Mouse (Mus musculus) limb, embryonic 15.5 days (tissue): ENCODE data around the gene Gm13030. TPM values are rescaled to one million over a fixed set of nuclear protein-coding genes. Genes with fewer than 3 reads are reported as not detected.
A peak's percentile ranks its signal among the peaks of the same experiment; 100 is the strongest.
"Not testable (repeated sequence)": the region's sequence is repeated elsewhere in the genome, so short reads cannot be mapped to it uniquely, and the experiment has no call there.

Source experiments
- ATAC-seq: fragments of 200-750 bp; cut with Nextera tagmentation; 2 replicates; pipeline ENCODE4 v1.8.0; 2017; ENCODE audit warnings: low read depth, moderate TSS enrichment; ENCODE audit not compliant: insufficient number of reproducible peaks, low FRiP score, low TSS enrichment
- H3K27ac ChIP-seq: fragments of 300-500 bp; sonication (generic); 2 replicates; pipeline ENCODE4 v1.5.1; 2015; ENCODE audit warnings: moderate library complexity, mild to moderate bottlenecking, inconsistent platforms
- H3K27me3 ChIP-seq: fragments of 300-500 bp; sonication (generic); 2 replicates; pipeline ENCODE4 v1.6.1; 2015; ENCODE audit warnings: inconsistent platforms
- H3K36me3 ChIP-seq: fragments of 300-500 bp; sonication (generic); 2 replicates; pipeline ENCODE4 v1.6.1; 2015; ENCODE audit warnings: inconsistent platforms
- H3K4me1 ChIP-seq: fragments of 300-500 bp; sonication (generic); 2 replicates; pipeline ENCODE4 v1.6.1; 2015; ENCODE audit warnings: inconsistent platforms
- H3K4me2 ChIP-seq: fragments of 300-500 bp; sonication (generic); 2 replicates; pipeline ENCODE4 v1.6.1; 2015; ENCODE audit warnings: mild to moderate bottlenecking, inconsistent platforms
- H3K4me3 ChIP-seq: fragments of 300-500 bp; sonication (generic); 2 replicates; pipeline ENCODE4 v1.5.1; 2015; ENCODE audit warnings: mild to moderate bottlenecking, inconsistent platforms
- H3K9ac ChIP-seq: fragments of 300-500 bp; sonication (generic); 2 replicates; pipeline ENCODE4 v1.6.1; 2015; ENCODE audit warnings: inconsistent platforms
- H3K9me3 ChIP-seq: fragments of 300-500 bp; sonication (generic); 2 replicates; pipeline ENCODE4 v1.6.1; 2016; ENCODE audit warnings: inconsistent platforms
- WGBS: fragments of 180-500 bp; shearing (Covaris S2); methylation state at CpG from one replicate; pipeline ENCODE4 v1.1.7; 2015; 5-methylcytosine and 5-hydroxymethylcytosine counted together
- polyA plus RNA-seq: library from polyadenylated mRNA; unstranded; fragments of >200 nt; fragmentation: Nextera tagmentation; extraction: Ambion mirVana; gene quantifications from 2 replicates; pipeline ENCODE4 v1.2.1, GENCODE M21; 2015

Gene Gm13030
- not detected in 2 replicates for polyA plus RNA-seq

DNA sequence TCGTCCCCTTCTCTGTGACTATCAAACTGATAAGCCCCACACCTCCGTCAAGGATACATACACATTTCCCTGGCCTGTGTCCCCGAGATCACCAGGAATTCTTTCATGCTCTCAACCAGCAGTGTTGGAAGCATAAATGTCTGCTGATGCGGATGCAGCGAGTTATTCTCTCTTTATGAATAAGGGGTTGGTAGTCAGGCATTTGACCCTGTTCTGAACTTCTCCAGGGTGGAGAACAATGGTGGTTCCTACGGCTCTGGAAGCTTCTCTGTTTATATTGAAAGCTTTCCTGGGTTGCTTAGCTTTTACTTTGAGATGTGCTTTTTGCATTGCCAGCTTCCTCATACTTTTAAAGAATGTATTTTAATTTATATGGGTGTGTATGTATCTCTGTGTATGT, at the start of gene Gm13030:
Gene Gm13030 (minus strand): TSS at position 101 of the 400 bp plus-strand sequence.
- Histone ChIP-seq H3K4me2 (no peak within 1 kb of the TSS), H3K27me3 (no peaks in the 10 kb centered on the region)

DNA sequence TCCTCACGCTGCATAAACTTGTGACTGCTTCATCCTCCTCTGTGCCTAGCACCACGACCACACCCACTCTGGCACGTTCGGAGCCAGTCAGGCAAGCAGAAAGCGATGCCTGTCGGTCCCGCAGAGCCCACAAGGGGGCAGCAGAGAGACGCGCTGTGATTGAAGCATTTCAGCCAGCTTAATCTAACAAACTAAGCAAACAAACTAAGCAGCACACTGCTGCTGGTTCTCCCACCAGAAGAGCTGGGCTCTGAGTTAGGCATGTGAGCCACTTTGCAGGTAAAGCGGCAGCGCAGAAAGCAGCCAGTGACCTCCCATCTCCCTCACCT, 48.3 kb upstream of the Gm13030 start:
- Histone ChIP-seq H3K9me3 (no peaks in the 10 kb centered on the region), H3K4me1 (peaks cover 3% of the 10 kb centered on the region), H3K36me3 (no peaks in the 10 kb centered on the region), H3K4me3 (peak overlapping the region; percentile 25), H3K27me3 (peaks cover 17% of the 10 kb centered on the region; the same call in 1 of the 2 replicates), H3K4me2 (peak overlapping the region; percentile 49), H3K9ac (no peak overlapping the region), H3K27ac (no peak overlapping the region)
- ATAC-seq, result no peak
- 3% methylated on average over 11 of the region's 11 CpGs for WGBS

More for the DNA sequence above, at the start of gene Gm13030:
- no peaks in the 10 kb centered on the region for H3K36me3 ChIP-seq
- no peaks in the 10 kb centered on the region for H3K4me1 ChIP-seq
- no peaks in the 10 kb centered on the region for H3K9me3 ChIP-seq
- no peak within 1 kb of the TSS for H3K27ac ChIP-seq
- no peak for ATAC-seq
- no peak within 1 kb of the TSS for H3K9ac ChIP-seq
- 85% methylated on average over 6 of the region's 6 CpGs for WGBS
- no peak within 1 kb of the TSS for H3K4me3 ChIP-seq

DNA sequence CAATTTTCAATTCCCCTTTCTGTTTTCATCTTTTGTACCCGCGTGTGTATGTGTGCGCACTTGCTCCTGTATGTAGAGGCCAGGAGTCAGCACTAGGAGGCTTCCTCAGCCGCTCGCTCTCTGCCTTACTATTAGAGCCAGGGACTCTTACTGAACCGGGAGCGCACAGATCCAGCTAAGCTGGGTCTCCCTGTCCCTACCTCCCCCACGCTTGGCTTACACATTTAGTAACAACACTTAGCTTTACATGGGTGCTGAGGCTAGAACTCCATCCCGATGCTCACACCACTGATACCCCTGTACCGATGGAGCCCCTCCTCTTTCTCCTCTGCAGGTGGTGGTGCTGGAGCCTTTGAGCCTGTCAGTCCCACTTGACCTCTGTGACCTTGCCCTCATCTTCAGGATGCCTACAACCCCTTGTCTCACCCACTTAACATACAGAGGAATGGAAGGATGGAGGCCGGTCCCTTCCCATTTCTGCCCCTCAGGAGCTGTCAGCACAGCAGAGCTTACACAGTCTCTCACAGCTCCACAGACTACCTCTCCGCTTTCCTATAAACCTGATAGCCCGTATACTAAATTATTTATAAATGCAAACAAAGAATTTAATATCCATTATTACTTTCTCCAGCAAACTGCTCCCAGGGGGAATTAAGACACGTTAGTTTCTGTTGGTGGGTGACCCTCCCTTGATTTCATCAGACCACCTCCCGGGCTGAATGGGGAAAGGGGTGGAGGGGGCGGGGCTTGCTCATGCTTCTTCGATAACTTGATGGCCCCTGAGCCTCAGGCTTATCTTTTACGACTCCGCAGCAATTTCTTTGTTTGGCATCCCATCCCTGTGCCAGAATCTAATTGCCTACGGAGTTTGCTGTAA, 47.7 kb upstream of the Gm13030 start:
- H3K9me3 ChIP-seq, result no peaks in the 10 kb centered on the region
- H3K27ac ChIP-seq, result no peak overlapping the region
- H3K9ac ChIP-seq, result no peak overlapping the region
- ATAC-seq, result 0 out of 2 replicates have a peak, but pooled peaks have one; percentile 35
- H3K4me1 ChIP-seq, result peaks cover 3% of the 10 kb centered on the region
- H3K4me2 ChIP-seq, result peak overlapping the region; percentile 49
- H3K27me3 ChIP-seq, result peaks cover 17% of the 10 kb centered on the region; the same call in 1 of the 2 replicates
- no peaks in the 10 kb centered on the region for H3K36me3 ChIP-seq
- H3K4me3 ChIP-seq, result peak overlapping the region; percentile 25
- 35% methylated on average over 20 of the region's 20 CpGs for WGBS

DNA sequence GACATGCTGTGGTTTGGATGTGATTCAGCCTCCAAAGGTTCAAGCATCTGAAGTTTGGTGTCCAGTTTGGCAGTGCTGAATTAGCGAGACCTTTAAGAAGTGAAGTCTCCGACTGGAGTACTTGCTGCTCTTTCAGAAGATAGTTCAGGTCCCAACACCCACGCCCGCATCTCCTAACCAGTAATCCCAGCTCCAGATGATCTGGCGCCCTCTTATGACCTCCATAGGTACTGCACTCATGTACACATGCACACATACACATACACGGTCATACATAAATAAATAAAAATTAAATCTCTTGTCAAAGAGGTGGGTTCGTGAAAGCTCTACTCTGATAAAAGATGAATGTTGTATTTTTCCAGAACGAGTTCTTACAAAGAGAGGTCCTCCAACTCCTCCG, 43.5 kb upstream of the Gm13030 start:
- Histone ChIP-seq H3K4me1 (peaks cover 13% of the 10 kb centered on the region), H3K4me3 (no peak overlapping the region), H3K4me2 (no peak overlapping the region), H3K36me3 (no peaks in the 10 kb centered on the region), H3K9ac (no peak overlapping the region), H3K27me3 (peaks cover 11% of the 10 kb centered on the region; the same call in 1 of the 2 replicates), H3K27ac (no peak overlapping the region), H3K9me3 (no peaks in the 10 kb centered on the region)
- no peak for ATAC-seq
- 85% methylated on average over 9 of the region's 9 CpGs for WGBS

DNA sequence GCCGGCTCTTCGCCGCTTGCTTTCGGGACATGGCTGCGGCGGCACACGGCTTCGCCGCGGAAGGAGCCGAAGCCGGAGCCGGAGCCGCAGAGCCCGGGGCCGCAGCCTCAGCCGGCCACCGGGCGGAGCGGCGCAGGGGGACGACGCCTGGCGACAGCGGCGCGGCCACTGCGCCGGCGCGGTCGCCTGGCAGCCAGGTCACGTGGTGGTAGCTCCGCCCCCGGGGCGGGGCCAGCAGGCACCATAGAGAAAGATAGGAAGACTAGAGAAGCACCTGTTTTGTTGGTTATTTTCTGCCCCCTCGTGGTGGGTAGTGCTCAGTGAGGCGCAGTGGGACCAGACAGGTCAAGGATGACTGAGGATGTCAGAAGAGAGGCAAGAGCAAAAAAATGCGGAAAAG, 40.0 kb upstream of the Gm13030 start, which contains the start of gene Otud3:
Gene Otud3 (minus strand): TSS at position 149 of the 400 bp plus-strand sequence.
- ATAC-seq, result peak; percentile 93
- Histone ChIP-seq H3K9ac (peak within 1 kb of the TSS; percentile 86), H3K4me1 (peaks cover 10% of the 10 kb centered on the region), H3K4me3 (peak within 1 kb of the TSS; percentile 94), H3K4me2 (peak within 1 kb of the TSS; percentile 92), H3K27me3 (no peaks in the 10 kb centered on the region), H3K36me3 (peaks cover 5% of the 10 kb centered on the region), H3K27ac (peak within 1 kb of the TSS; percentile 57), H3K9me3 (no peaks in the 10 kb centered on the region)
- under 1% methylated on average over 39 of the region's 39 CpGs for WGBS

DNA sequence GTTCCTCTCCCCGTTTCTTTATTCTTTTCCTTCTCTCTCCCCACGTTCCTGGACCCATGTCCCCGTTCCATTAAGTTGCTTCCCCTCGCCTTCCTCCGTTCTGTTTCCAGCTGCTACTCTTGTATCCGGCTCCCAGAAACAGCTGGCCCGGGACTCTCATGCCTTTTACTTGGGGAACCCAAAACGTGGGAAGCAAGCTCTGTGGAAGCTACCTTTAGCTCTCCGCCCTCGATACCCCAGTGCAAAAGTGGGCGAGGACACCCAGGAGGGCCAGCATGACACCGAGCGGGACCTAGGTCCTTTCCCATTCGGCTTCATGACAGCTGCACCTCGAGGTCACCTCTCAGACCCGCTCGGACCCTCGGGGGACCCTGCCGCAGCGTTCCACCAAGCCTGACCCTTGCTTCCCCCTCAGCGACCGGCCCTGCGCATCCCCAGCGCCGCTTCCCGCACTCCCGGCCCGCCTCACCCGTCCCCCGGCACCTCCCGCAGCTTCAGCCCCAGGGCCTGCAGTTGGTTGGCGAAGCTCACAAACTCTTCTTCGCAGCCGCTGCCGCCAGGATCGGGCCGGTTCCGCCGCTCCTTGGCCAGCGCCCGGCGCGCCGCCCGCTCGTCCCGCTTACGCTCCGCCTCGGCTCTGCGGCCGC, 39.5 kb upstream of the Gm13030 start:
- Histone ChIP-seq H3K9me3 (no peaks in the 10 kb centered on the region), H3K4me2 (peak overlapping the region; percentile 92), H3K27me3 (no peaks in the 10 kb centered on the region), H3K9ac (peak overlapping the region; percentile 86), H3K4me3 (peak overlapping the region; percentile 94), H3K27ac (peak overlapping the region; percentile 57), H3K36me3 (peaks cover 7% of the 10 kb centered on the region), H3K4me1 (peaks cover 10% of the 10 kb centered on the region)
- under 1% methylated on average over 51 of the region's 52 CpGs for WGBS
- ATAC-seq, result no peak; the same call in 1 of the 2 replicates

DNA sequence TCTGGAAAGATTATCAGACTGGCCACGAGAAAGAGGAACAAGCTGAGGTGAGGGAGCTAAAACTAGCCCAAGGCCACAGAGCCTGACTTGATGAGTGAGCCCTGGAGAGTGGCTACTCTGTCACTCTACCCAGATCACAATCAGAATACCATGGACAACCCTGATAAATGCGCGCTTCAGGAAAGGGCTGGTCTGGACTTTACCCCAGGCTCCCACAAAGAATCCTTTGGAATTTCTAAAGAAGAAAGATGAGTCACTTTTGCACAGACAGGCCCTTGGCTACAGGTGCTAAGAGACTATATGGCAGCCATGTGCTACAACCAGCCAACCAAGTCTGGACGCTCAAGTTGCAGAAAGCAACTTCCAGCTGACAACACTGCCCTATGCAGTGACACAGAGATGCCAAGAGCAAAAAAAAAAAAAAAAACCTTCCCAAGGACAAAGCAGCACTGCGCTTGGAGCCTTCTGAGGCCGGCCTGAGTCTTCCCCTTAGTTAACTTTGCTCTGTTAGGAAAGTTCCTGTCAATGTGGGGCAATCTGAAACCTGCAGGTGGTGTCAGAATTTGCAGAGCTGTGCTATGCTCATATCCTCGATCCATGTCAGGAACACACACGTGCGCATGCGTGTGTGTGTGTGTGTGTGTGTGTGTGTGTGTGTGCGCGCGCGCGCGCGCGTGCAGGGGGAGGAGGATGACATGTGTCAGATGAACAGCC, 32.0 kb upstream of the Gm13030 start:
- 95% methylated on average over 18 of the region's 18 CpGs for WGBS

DNA sequence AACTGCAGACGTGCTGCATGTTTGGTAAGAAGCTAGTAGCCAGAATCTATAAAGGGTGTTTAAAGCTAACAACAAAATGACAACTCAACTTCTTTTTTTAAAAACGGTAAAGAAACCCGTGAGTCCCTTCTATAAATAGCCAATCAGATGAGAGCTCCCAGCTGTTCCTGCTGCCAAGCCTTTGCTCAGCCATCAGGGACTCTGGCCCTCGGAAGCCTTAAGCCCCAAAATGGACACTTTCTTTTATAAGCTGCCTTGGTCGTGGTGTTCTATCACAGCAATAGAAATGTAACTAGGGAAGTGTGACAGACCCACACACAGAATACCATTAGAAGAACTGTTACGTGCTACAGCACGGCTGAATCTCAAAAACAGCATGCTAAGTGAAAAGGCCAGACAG, 25.6 kb upstream of the Gm13030 start:
- H3K4me1 ChIP-seq, result no peaks in the 10 kb centered on the region
- H3K36me3 ChIP-seq, result peaks cover 82% of the 10 kb centered on the region
- H3K9me3 ChIP-seq, result no peaks in the 10 kb centered on the region
- no peak overlapping the region for H3K27ac ChIP-seq
- no peak for ATAC-seq
- H3K4me2 ChIP-seq, result no peak overlapping the region
- 77% methylated on average over 7 of the region's 7 CpGs for WGBS
- no peaks in the 10 kb centered on the region for H3K27me3 ChIP-seq
- H3K9ac ChIP-seq, result no peak overlapping the region
- H3K4me3 ChIP-seq, result no peak overlapping the region

More for the DNA sequence above, 32.0 kb upstream of the Gm13030 start:
- Histone ChIP-seq H3K4me3 (no peak overlapping the region), H3K4me1 (no peaks in the 10 kb centered on the region), H3K4me2 (no peak overlapping the region), H3K9me3 (no peaks in the 10 kb centered on the region), H3K36me3 (peaks cover 67% of the 10 kb centered on the region), H3K27me3 (no peaks in the 10 kb centered on the region), H3K9ac (no peak overlapping the region), H3K27ac (no peak overlapping the region)
- ATAC-seq, result no peak

DNA sequence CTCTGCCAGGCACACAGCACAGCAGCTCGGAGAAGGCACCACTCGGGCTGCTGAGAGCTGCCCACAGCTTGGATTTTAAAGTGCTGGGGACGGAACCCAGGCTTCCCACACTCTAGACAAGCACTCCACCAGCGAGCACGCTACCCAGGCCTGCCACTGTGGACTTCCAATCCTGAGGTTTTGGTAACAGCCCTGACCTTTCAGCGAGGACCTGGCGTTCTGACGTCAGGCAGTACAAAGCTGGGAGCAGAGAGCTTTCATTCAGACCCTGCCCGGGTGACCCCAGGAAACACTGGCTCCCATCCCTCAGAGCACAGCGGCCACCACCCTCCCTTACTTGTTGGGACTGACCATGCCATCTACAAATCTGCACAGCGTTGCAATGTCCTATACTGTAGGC, 20.0 kb upstream of the Gm13030 start:
- WGBS, result 92% methylated on average over 11 of the region's 11 CpGs
- peaks cover 59% of the 10 kb centered on the region for H3K36me3 ChIP-seq
- H3K9ac ChIP-seq, H3K9me3 ChIP-seq, H3K4me3 ChIP-seq, H3K4me2 ChIP-seq, H3K27ac ChIP-seq, H3K27me3 ChIP-seq, H3K4me1 ChIP-seq, ATAC-seq: not testable (repeated sequence)

DNA sequence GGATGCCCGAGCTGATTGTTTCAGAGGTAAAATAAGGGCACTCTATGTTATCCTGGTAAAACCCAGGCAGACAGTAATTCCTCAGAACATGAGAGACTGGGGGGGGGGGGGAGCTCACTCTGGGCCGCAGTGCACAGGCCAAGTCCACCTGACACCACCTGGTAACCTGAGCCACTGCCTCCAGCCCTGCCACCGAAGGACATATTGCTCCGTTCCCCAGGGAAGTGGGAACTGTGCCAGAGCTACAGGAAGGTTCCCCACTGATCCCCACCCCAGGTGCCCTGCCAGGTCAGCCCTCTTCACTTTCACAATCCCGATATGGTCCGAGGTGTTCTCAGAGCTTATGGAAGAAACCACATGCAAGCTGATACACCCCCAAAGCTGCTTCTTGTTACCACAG, 18.9 kb upstream of the Gm13030 start:
- no peak overlapping the region for H3K4me2 ChIP-seq
- no peaks in the 10 kb centered on the region for H3K4me1 ChIP-seq
- WGBS, result 64% methylated on average over 6 of the region's 6 CpGs
- H3K27me3 ChIP-seq, result no peaks in the 10 kb centered on the region
- H3K4me3 ChIP-seq, result no peak overlapping the region
- ATAC-seq, result no peak
- no peaks in the 10 kb centered on the region for H3K9me3 ChIP-seq
- H3K9ac ChIP-seq, result no peak overlapping the region
- peaks cover 48% of the 10 kb centered on the region for H3K36me3 ChIP-seq
- H3K27ac ChIP-seq, result no peak overlapping the region

DNA sequence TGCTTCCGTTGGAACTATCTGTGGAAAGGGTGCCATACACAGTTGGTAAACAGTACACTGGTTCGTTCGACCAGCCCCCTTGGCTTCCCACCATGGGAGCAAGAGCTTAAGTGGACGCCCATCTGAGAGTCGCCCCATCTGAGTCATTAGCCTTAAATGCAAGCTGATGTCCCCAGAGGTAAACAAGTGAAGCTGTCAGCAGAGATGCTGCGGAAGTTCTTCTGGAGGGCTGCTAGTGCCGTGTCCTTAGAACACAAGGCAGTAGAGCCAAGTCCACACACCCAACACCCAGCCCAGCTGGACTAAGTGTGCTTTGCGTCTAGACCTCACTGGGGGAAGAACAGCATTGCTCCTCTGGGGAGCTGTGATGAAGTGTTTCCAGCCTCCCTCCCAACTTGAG, 15.9 kb upstream of the Gm13030 start:
- no peak for ATAC-seq
- Histone ChIP-seq H3K9ac (no peak overlapping the region), H3K27ac (no peak overlapping the region), H3K4me2 (no peak overlapping the region), H3K4me1 (no peaks in the 10 kb centered on the region), H3K4me3 (no peak overlapping the region), H3K36me3 (peaks cover 20% of the 10 kb centered on the region; the same call in 1 of the 2 replicates), H3K27me3 (no peaks in the 10 kb centered on the region), H3K9me3 (no peaks in the 10 kb centered on the region)
- WGBS, result 66% methylated on average over 8 of the region's 8 CpGs
